ENCODE assay signal across 8 mouse cellular contexts in genomic region chr13:23747081-23747891, GRCm38 (mm10). TPM values are rescaled to one million over a fixed set of nuclear protein-coding genes. Genes with fewer than 3 reads are reported as not detected.
DNase-seq lines count a peak whose midpoint lies in the region; ATAC-seq and TF ChIP-seq lines count a peak whose summit lies in the region.

No protein-coding gene starts in this region.

- WGBS in hindbrain, postnatal 0 days = 4% methylated on average over 10 of the region's 13 CpGs
- WGBS in midbrain, embryonic 16.5 days = 3% methylated on average over 10 of the region's 13 CpGs

- peak overlapping the region; percentile 63 for H3K4me2 ChIP-seq in hindbrain, postnatal 0 days (ENCODE audit: low read depth, low read length)
- peak overlapping the region; percentile 84 for H3K4me2 ChIP-seq in midbrain, embryonic 16.5 days (ENCODE audit: low read length)

- H3K9me3 ChIP-seq in hindbrain, postnatal 0 days (ENCODE audit: low read length) = no peaks in the 10 kb centered on the region
- no peaks in the 10 kb centered on the region for H3K9me3 ChIP-seq in midbrain, embryonic 16.5 days (replicated peaks; ENCODE audit: control insufficient read depth, low read length, poor library complexity, severe bottlenecking)

- H3K9ac ChIP-seq in hindbrain, postnatal 0 days (replicated peaks; ENCODE audit: low read length) = peak overlapping the region; percentile 37; the same call in 1 of the 2 replicates
- H3K9ac ChIP-seq in midbrain, embryonic 16.5 days (ENCODE audit: low read depth, low read length) = peak overlapping the region; percentile 34

- TF ChIP-seq CTCF in left cerebral cortex, adult 2 months (IDR thresholded peaks at IDR 0.05) = no peak
- TF ChIP-seq CTCF in cortical plate, adult 2 months (IDR thresholded peaks at IDR 0.05; ENCODE audit: extremely low read depth, insufficient read depth, low read length) = no peak
- TF ChIP-seq CTCF in hindbrain, postnatal 0 days (IDR thresholded peaks at IDR 0.05; ENCODE audit: low read depth) = no peak

- TF ChIP-seq POLR2A in cortical plate, adult 2 months (IDR thresholded peaks at IDR 0.05; ENCODE audit: extremely low read depth, insufficient read depth, low read length) = no peak

- ATAC-seq in hindbrain, postnatal 0 days = no peak
- peak; percentile 11 for ATAC-seq in midbrain, embryonic 16.5 days
- ATAC-seq in cerebellum, adult (ENCODE audit: insufficient number of reproducible peaks, low FRiP score, low TSS enrichment) = no peak

- no peaks in the 10 kb centered on the region for H3K27me3 ChIP-seq in hindbrain, postnatal 0 days (ENCODE audit: insufficient read depth, low read length)
- H3K27me3 ChIP-seq in midbrain, embryonic 16.5 days (ENCODE audit: control insufficient read depth, insufficient read depth, low read depth, low read length) = no peaks in the 10 kb centered on the region

- no peaks in the 10 kb centered on the region for H3K4me1 ChIP-seq in cortical plate, adult 2 months (ENCODE audit: control insufficient read depth, insufficient read depth, low read length)
- H3K4me1 ChIP-seq in hindbrain, postnatal 0 days (ENCODE audit: insufficient read depth, low read length) = 0 out of 2 replicates have a peak, but pooled peaks cover 4% of the 10 kb centered on the region
- H3K4me1 ChIP-seq in midbrain, embryonic 16.5 days (ENCODE audit: control insufficient read depth, insufficient read depth, low read length) = peaks cover 15% of the 10 kb centered on the region

- no peak for DNase-seq in left cerebral cortex, adult 2 months (ENCODE audit: extremely low spot score in 1 of 2, low spot score in 2 of 2)
- DNase-seq in left cerebral cortex, adult 11 months (ENCODE audit: low spot score) = no peak
- DNase-seq in hindbrain, postnatal 0 days (ENCODE audit: low spot score) = no peak
- no peak for DNase-seq in gastrocnemius, postnatal 14 days
- no peak for DNase-seq in adrenal gland, adult 18-20 months (ENCODE audit: low spot score in 2 of 2)

- H3K4me3 ChIP-seq in left cerebral cortex, adult 2 months = peak overlapping the region; percentile 55
- 0 out of 2 replicates have a peak overlapping the region, but pooled peaks have one; percentile 30 for H3K4me3 ChIP-seq in cortical plate, adult 2 months (ENCODE audit: insufficient read depth, low read length)
- H3K4me3 ChIP-seq in hindbrain, postnatal 0 days (ENCODE audit: low read length) = peak overlapping the region; percentile 38
- peak overlapping the region; percentile 43 for H3K4me3 ChIP-seq in midbrain, embryonic 16.5 days (ENCODE audit: low read depth, low read length)

- peak overlapping the region; percentile 98 for H3K27ac ChIP-seq in left cerebral cortex, adult 2 months
- peak overlapping the region; percentile 44 for H3K27ac ChIP-seq in cortical plate, adult 2 months (ENCODE audit: insufficient read depth, low read length)
- peak overlapping the region; percentile 96 for H3K27ac ChIP-seq in hindbrain, postnatal 0 days
- peak overlapping the region; percentile 85 for H3K27ac ChIP-seq in midbrain, embryonic 16.5 days (ENCODE audit: low read length)

- no peaks in the 10 kb centered on the region for H3K36me3 ChIP-seq in hindbrain, postnatal 0 days (ENCODE audit: insufficient read depth, low read length)
- no peaks in the 10 kb centered on the region for H3K36me3 ChIP-seq in midbrain, embryonic 16.5 days (ENCODE audit: control insufficient read depth, insufficient read depth, low read length)

- intact Hi-C loops in left cerebral cortex, adult 2 months (cut with DNase I) = loop anchor here (2.0 to 10.0 kb wide), 2 partner anchors 164 to 312 kb away; no protein-coding TSS in a partner anchor
- intact Hi-C loops in gastrocnemius, postnatal 14 days (cut with DNase I; ENCODE audit: low total_unique reads) = no loop called here

RNA-seq across cellular contexts. Expression of gene Hist1h2bb, which starts 0.8 kb away (rescaled TPM):
- total RNA-seq in left cerebral cortex, adult 2 months (2021) = 10 to 100 TPM; 12.3 to 19.0 TPM
- 0.79 and 1.9 TPM in 2 replicates for polyA plus RNA-seq in cortical plate, adult 2 months (2012; rRNA removed)
- total RNA-seq in hindbrain, postnatal 0 days (2014; rRNA removed) = 1,454 and 1,759 TPM in 2 replicates
- polyA plus RNA-seq in hindbrain, postnatal 0 days (2015; fragmentation: Nextera tagmentation; extraction: Ambion mirVana) = 0.49 and 0.55 TPM in 2 replicates
- polyA plus RNA-seq in midbrain, embryonic 16.5 days (2015; fragmentation: Nextera tagmentation; extraction: Ambion mirVana) = not detected in 2 replicates
- 10 to 100 TPM; 42.8 to 44.6 TPM for total RNA-seq in gastrocnemius, postnatal 14 days (2021)
- 10 to 100 TPM; 16.2 to 17.9 TPM for total RNA-seq in adrenal gland, adult 18-20 months (2021)

RNA-seq across cellular contexts. Expression of gene Hist1h3c, which starts 1.9 kb away (rescaled TPM):
- 1 to 10 TPM; 1.0 to 1.3 TPM for total RNA-seq in left cerebral cortex, adult 2 months (2021)
- polyA plus RNA-seq in cortical plate, adult 2 months (2012; rRNA removed) = 0.56 TPM in 1 of 2 replicates, not detected in the other
- total RNA-seq in hindbrain, postnatal 0 days (2014; rRNA removed) = 1,362 and 1,480 TPM in 2 replicates
- polyA plus RNA-seq in hindbrain, postnatal 0 days (2015; fragmentation: Nextera tagmentation; extraction: Ambion mirVana) = 1.6 and 2.1 TPM in 2 replicates
- polyA plus RNA-seq in midbrain, embryonic 16.5 days (2015; fragmentation: Nextera tagmentation; extraction: Ambion mirVana) = 0.76 TPM in 1 of 2 replicates, not detected in the other
- total RNA-seq in gastrocnemius, postnatal 14 days (2021) = 10 to 100 TPM; 31.6 to 33.2 TPM
- total RNA-seq in adrenal gland, adult 18-20 months (2021) = 1 to 10 TPM; 4.6 to 5.4 TPM

RNA-seq across cellular contexts. Expression of gene Hist1h2ab, which starts 3.6 kb away (rescaled TPM):
- total RNA-seq in left cerebral cortex, adult 2 months (2021) = 10 to 100 TPM; 19.9 to 21.0 TPM
- 1.6 and 1.9 TPM in 2 replicates for polyA plus RNA-seq in cortical plate, adult 2 months (2012; rRNA removed)
- total RNA-seq in hindbrain, postnatal 0 days (2014; rRNA removed) = 349 and 438 TPM in 2 replicates
- 7.4 and 10.4 TPM in 2 replicates for polyA plus RNA-seq in hindbrain, postnatal 0 days (2015; fragmentation: Nextera tagmentation; extraction: Ambion mirVana)
- 1.1 and 6.2 TPM in 2 replicates for polyA plus RNA-seq in midbrain, embryonic 16.5 days (2015; fragmentation: Nextera tagmentation; extraction: Ambion mirVana)
- total RNA-seq in gastrocnemius, postnatal 14 days (2021) = 10 to 100 TPM; 67.6 to 81.2 TPM
- 10 to 100 TPM; 19.4 to 19.5 TPM for total RNA-seq in adrenal gland, adult 18-20 months (2021)

RNA-seq across cellular contexts. Expression of gene Hist1h3b, which starts 4.8 kb away (rescaled TPM):
- total RNA-seq in left cerebral cortex, adult 2 months (2021) = 1 to 10 TPM; 6.6 to 7.5 TPM
- polyA plus RNA-seq in cortical plate, adult 2 months (2012; rRNA removed) = 0.57 and 0.77 TPM in 2 replicates
- 956 and 1,079 TPM in 2 replicates for total RNA-seq in hindbrain, postnatal 0 days (2014; rRNA removed)
- 2.6 and 3.2 TPM in 2 replicates for polyA plus RNA-seq in hindbrain, postnatal 0 days (2015; fragmentation: Nextera tagmentation; extraction: Ambion mirVana)
- polyA plus RNA-seq in midbrain, embryonic 16.5 days (2015; fragmentation: Nextera tagmentation; extraction: Ambion mirVana) = 0.89 and 1.1 TPM in 2 replicates
- 10 to 100 TPM; 86.8 to 91.4 TPM for total RNA-seq in gastrocnemius, postnatal 14 days (2021)
- total RNA-seq in adrenal gland, adult 18-20 months (2021) = 10 to 100 TPM; 16.4 to 23.4 TPM

RNA-seq across cellular contexts. Expression of gene Hist1h1c, which starts 8.7 kb away (rescaled TPM):
- total RNA-seq in left cerebral cortex, adult 2 months (2021) = 10 to 100 TPM; 53.4 to 53.7 TPM
- 42.1 and 42.4 TPM in 2 replicates for polyA plus RNA-seq in cortical plate, adult 2 months (2012; rRNA removed)
- total RNA-seq in hindbrain, postnatal 0 days (2014; rRNA removed) = 508 and 626 TPM in 2 replicates
- 31.4 and 35.4 TPM in 2 replicates for polyA plus RNA-seq in hindbrain, postnatal 0 days (2015; fragmentation: Nextera tagmentation; extraction: Ambion mirVana)
- 7.1 and 8.7 TPM in 2 replicates for polyA plus RNA-seq in midbrain, embryonic 16.5 days (2015; fragmentation: Nextera tagmentation; extraction: Ambion mirVana)
- total RNA-seq in gastrocnemius, postnatal 14 days (2021) = 100 to 1,000 TPM; 258 to 269 TPM
- 100 to 1,000 TPM; 157 to 187 TPM for total RNA-seq in adrenal gland, adult 18-20 months (2021)

Comparison
In these comparisons a context has a peak if more than half of its experiments do, and no peak if none do; other contexts are left out.
1. H3K27ac ChIP-seq: peak in every context shown above with its lines; median percentile 98 in left cerebral cortex, adult 2 months; 96 in hindbrain, postnatal 0 days; 85 in midbrain, embryonic 16.5 days; 44 in cortical plate, adult 2 months.
2. RNA of gene Hist1h2bb, which starts 0.8 kb away (total RNA-seq): 1,454 to 1,759 TPM in hindbrain, postnatal 0 days; 42.8 to 44.6 TPM in gastrocnemius, postnatal 14 days, 12.3 to 19.0 TPM in left cerebral cortex, adult 2 months and 16.2 to 17.9 TPM in adrenal gland, adult 18-20 months; every median in the first group is over 10 times any median in the second.
3. RNA of gene Hist1h3c, which starts 1.9 kb away (total RNA-seq): 1,362 to 1,480 TPM in hindbrain, postnatal 0 days; 31.6 to 33.2 TPM in gastrocnemius, postnatal 14 days, 4.6 to 5.4 TPM in adrenal gland, adult 18-20 months and 1.0 to 1.3 TPM in left cerebral cortex, adult 2 months; every median in the first group is over 10 times any median in the second.
4. Peak in every context shown above with its lines, with median percentiles within 50 percentile points of each other: H3K4me3 ChIP-seq.